ENCODE assay signal across 8 mouse cellular contexts in genomic region chr2:153345071-153345453, GRCm38 (mm10). TPM values are rescaled to one million over a fixed set of nuclear protein-coding genes. Genes with fewer than 3 reads are reported as not detected.
DNase-seq lines count a peak whose midpoint lies in the region; ATAC-seq and TF ChIP-seq lines count a peak whose summit lies in the region.

No protein-coding gene starts in this region.

- H3K9me3 ChIP-seq in embryonic facial prominence, embryonic 14.5 days (ENCODE audit: control insufficient read depth, low read length), result no peaks in the 10 kb centered on the region
- no peaks in the 10 kb centered on the region for H3K9me3 ChIP-seq in limb, embryonic 12.5 days
- no peaks in the 10 kb centered on the region for H3K9me3 ChIP-seq in stomach, embryonic 14.5 days (ENCODE audit: control insufficient read depth, low read depth, low read length)

- H3K4me1 ChIP-seq in kidney, adult 2 months (ENCODE audit: control insufficient read depth, insufficient read depth, low read length), result peaks cover 10% of the 10 kb centered on the region; the same call in 1 of the 2 replicates
- H3K4me1 ChIP-seq in embryonic facial prominence, embryonic 14.5 days (ENCODE audit: control insufficient read depth, insufficient read depth, low read length), result peaks cover 19% of the 10 kb centered on the region
- H3K4me1 ChIP-seq in limb, embryonic 12.5 days (replicated peaks), result peaks cover 23% of the 10 kb centered on the region
- peaks cover 22% of the 10 kb centered on the region for H3K4me1 ChIP-seq in stomach, embryonic 14.5 days (ENCODE audit: control insufficient read depth, insufficient read depth, low read length)

- peak overlapping the region; percentile 70 for H3K27ac ChIP-seq in kidney, adult 2 months (ENCODE audit: insufficient read depth, low read depth, low read length)
- peak overlapping the region; percentile 100 for H3K27ac ChIP-seq in embryonic facial prominence, embryonic 14.5 days (replicated peaks; ENCODE audit: low read depth, low read length)
- peak overlapping the region; percentile 76 for H3K27ac ChIP-seq in limb, embryonic 12.5 days
- H3K27ac ChIP-seq in stomach, embryonic 14.5 days (ENCODE audit: low read length), result peak overlapping the region; percentile 61; the same call in 1 of the 2 replicates

- no peaks in the 10 kb centered on the region for H3K36me3 ChIP-seq in kidney, adult 2 months (ENCODE audit: control insufficient read depth, insufficient read depth, low read length)
- 0 out of 2 replicates have a peak, but pooled peaks cover 4% of the 10 kb centered on the region for H3K36me3 ChIP-seq in embryonic facial prominence, embryonic 14.5 days (ENCODE audit: control insufficient read depth, insufficient read depth, low read length)
- H3K36me3 ChIP-seq in limb, embryonic 12.5 days, result peaks cover 15% of the 10 kb centered on the region; the same call in 1 of the 2 replicates
- no peaks in the 10 kb centered on the region; the same call in 1 of the 2 replicates for H3K36me3 ChIP-seq in stomach, embryonic 14.5 days (ENCODE audit: control insufficient read depth, insufficient read depth, low read length)

- peak overlapping the region; percentile 87 for H3K4me2 ChIP-seq in embryonic facial prominence, embryonic 14.5 days (ENCODE audit: low read depth, low read length)
- peak overlapping the region; percentile 70 for H3K4me2 ChIP-seq in limb, embryonic 12.5 days
- peak overlapping the region; percentile 71 for H3K4me2 ChIP-seq in stomach, embryonic 14.5 days (replicated peaks; ENCODE audit: low read depth, low read length)

- ATAC-seq in CD4-positive, CD25-positive, alpha-beta regulatory T cell, adult 4 months, result peak; percentile 46
- ATAC-seq in embryonic facial prominence, embryonic 14.5 days (ENCODE audit: low read depth), result no peak
- ATAC-seq in limb, embryonic 12.5 days (ENCODE audit: insufficient number of reproducible peaks, insufficient read depth, low FRiP score, low TSS enrichment, low read depth), result no peak
- no peak for ATAC-seq in stomach, embryonic 14.5 days (ENCODE audit: insufficient number of reproducible peaks, insufficient read depth, low FRiP score, low read depth)

- TF ChIP-seq POLR2A in kidney, adult 2 months (IDR thresholded peaks at IDR 0.05; ENCODE audit: low read depth, low read length), result no peak

- peak overlapping the region; percentile 83 for H3K9ac ChIP-seq in embryonic facial prominence, embryonic 14.5 days (ENCODE audit: low read depth, low read length)
- H3K9ac ChIP-seq in limb, embryonic 12.5 days (replicated peaks), result peak overlapping the region; percentile 70
- peak overlapping the region; percentile 64 for H3K9ac ChIP-seq in stomach, embryonic 14.5 days (replicated peaks; ENCODE audit: low read depth, low read length)

- no peak for DNase-seq in kidney, adult 2 months
- no peak for DNase-seq in kidney, adult 8-10 months
- DNase-seq in embryonic facial prominence, embryonic 14.5 days (ENCODE audit: low spot score), result no peak
- DNase-seq in gastrocnemius, postnatal 25 days, result no peak
- no peak for DNase-seq in layer of hippocampus, postnatal 14 days (ENCODE audit: low spot score in 2 of 2)

- no peaks in the 10 kb centered on the region for H3K27me3 ChIP-seq in kidney, adult 2 months (replicated peaks; ENCODE audit: control insufficient read depth, insufficient read depth, low read length)
- no peaks in the 10 kb centered on the region for H3K27me3 ChIP-seq in embryonic facial prominence, embryonic 14.5 days (replicated peaks; ENCODE audit: control insufficient read depth, insufficient read depth, low read length)
- H3K27me3 ChIP-seq in limb, embryonic 12.5 days, result no peaks in the 10 kb centered on the region
- no peaks in the 10 kb centered on the region for H3K27me3 ChIP-seq in stomach, embryonic 14.5 days (ENCODE audit: control insufficient read depth, insufficient read depth, low read length)

- no peak for TF ChIP-seq CTCF in kidney, adult 2 months (conservative IDR thresholded peaks at IDR 0.05; ENCODE audit: insufficient read depth, insufficient read length, low read depth, low read length)

- H3K4me3 ChIP-seq in kidney, adult 2 months (ENCODE audit: insufficient read depth, low read depth, low read length), result peak overlapping the region; percentile 78
- H3K4me3 ChIP-seq in embryonic facial prominence, embryonic 14.5 days (ENCODE audit: low read depth, low read length), result peak overlapping the region; percentile 97
- peak overlapping the region; percentile 80 for H3K4me3 ChIP-seq in limb, embryonic 12.5 days (replicated peaks)
- H3K4me3 ChIP-seq in stomach, embryonic 14.5 days (ENCODE audit: low read depth, low read length), result peak overlapping the region; percentile 82

- WGBS in kidney, adult 2 months, result 1% methylated on average over 11 of the region's 11 CpGs
- WGBS in embryonic facial prominence, embryonic 14.5 days, result 6% methylated on average over 11 of the region's 11 CpGs
- WGBS in limb, embryonic 12.5 days, result 8% methylated on average over 11 of the region's 11 CpGs
- WGBS in stomach, embryonic 14.5 days, result 3% methylated on average over 11 of the region's 11 CpGs

RNA-seq across cellular contexts. Expression of gene Asxl1, which starts 0.6 kb away (rescaled TPM):
- polyA plus RNA-seq in kidney, adult 2 months (2012; rRNA removed), result 9.1 and 10.0 TPM in 2 replicates
- 10 to 100 TPM; 12.3 to 20.9 TPM for polyA plus RNA-seq in CD4-positive, CD25-positive, alpha-beta regulatory T cell, adult 4 months (2017; shearing (Covaris generic))
- 14.3 and 16.3 TPM in 2 replicates for polyA plus RNA-seq in embryonic facial prominence, embryonic 14.5 days (2014; fragmentation: Nextera tagmentation; extraction: Ambion mirVana)
- 18.9 and 26.8 TPM in 2 replicates for polyA plus RNA-seq in limb, embryonic 12.5 days (2016; fragmentation: Nextera tagmentation; extraction: Ambion mirVana)
- polyA plus RNA-seq in stomach, embryonic 14.5 days (2014; fragmentation: Nextera tagmentation; extraction: Ambion mirVana), result 14.7 and 16.3 TPM in 2 replicates
- 1 to 10 TPM; 7.3 to 8.5 TPM for total RNA-seq in gastrocnemius, postnatal 25 days (2021)
- total RNA-seq in layer of hippocampus, postnatal 14 days (2021), result 10 to 100 TPM; 34.6 to 34.7 TPM

RNA-seq across cellular contexts. Expression of gene Kif3b, which starts 53.8 kb away (rescaled TPM):
- 10.1 and 10.9 TPM in 2 replicates for polyA plus RNA-seq in kidney, adult 2 months (2012; rRNA removed)
- polyA plus RNA-seq in CD4-positive, CD25-positive, alpha-beta regulatory T cell, adult 4 months (2017; shearing (Covaris generic)), result 10 to 100 TPM; 11.2 to 13.0 TPM
- polyA plus RNA-seq in embryonic facial prominence, embryonic 14.5 days (2014; fragmentation: Nextera tagmentation; extraction: Ambion mirVana), result 7.1 and 7.6 TPM in 2 replicates
- 7.0 TPM in 2 replicates for polyA plus RNA-seq in limb, embryonic 12.5 days (2016; fragmentation: Nextera tagmentation; extraction: Ambion mirVana)
- 5.8 and 6.2 TPM in 2 replicates for polyA plus RNA-seq in stomach, embryonic 14.5 days (2014; fragmentation: Nextera tagmentation; extraction: Ambion mirVana)
- total RNA-seq in gastrocnemius, postnatal 25 days (2021), result 1 to 10 TPM; 3.4 to 4.0 TPM
- total RNA-seq in layer of hippocampus, postnatal 14 days (2021), result 10 to 100 TPM; 63.5 to 69.2 TPM
